Mouse (Mus musculus): ENCODE data around the gene Ltbp1.

DNA sequence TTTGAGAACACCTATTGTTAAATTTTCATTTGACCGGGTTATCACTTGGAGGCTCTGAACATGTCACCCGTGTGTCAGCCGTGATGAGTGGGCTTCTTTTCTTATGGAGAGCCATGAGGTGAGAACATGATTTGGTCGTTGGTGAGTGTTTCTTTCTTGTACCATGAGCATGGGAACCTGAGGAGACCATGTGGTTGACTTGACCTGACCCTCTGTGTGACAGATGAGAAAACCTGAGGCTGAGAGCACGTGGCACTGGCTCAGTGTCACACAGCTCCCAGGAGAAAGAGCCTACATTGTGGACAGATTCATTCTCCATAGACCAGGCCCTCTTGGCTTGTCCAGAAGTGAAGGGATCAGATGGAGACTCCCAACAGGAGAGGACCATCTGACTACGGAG lies 31.5 kb downstream of the Ltbp1 start:
- TF ChIP-seq RCOR1 (conservative IDR thresholded peaks at IDR 0.05; ENCODE audit: low read depth, low read length) (no peak), UBTF (IDR thresholded peaks at IDR 0.05; ENCODE audit: low read depth, low read length) (no peak), POLR2A (IDR thresholded peaks at IDR 0.05; ENCODE audit: low read depth, low read length) (no peak), MAFK (IDR thresholded peaks at IDR 0.05; ENCODE audit: insufficient replicate concordance, low read length) (no peak), CTCF (conservative IDR thresholded peaks at IDR 0.05 in 1 of 2, IDR thresholded peaks at IDR 0.05 in 1 of 2; ENCODE audit: low read depth in 2 of 2, low read length in 2 of 2) (no peak)

Data from CH12.LX (cell line).